Mouse (Mus musculus) hindbrain, embryonic 16.5 days (tissue): ENCODE data around the gene Pitpnc1. TPM values are rescaled to one million over a fixed set of nuclear protein-coding genes. Genes with fewer than 3 reads are reported as not detected.

ENCODE experiments used
- ATAC-seq: fragments of 200-750 bp; cut with Nextera tagmentation; 2 replicates; pipeline ENCODE4 v1.8.0; 2017; ENCODE audit warnings: moderate TSS enrichment, moderate library complexity
- H3K27ac ChIP-seq: fragments of 300-500 bp; sonication (generic); 2 replicates; pipeline ENCODE4 v1.5.1; 2014; ENCODE audit warnings: low read depth, mild to moderate bottlenecking, control low read depth, low read length, moderate library complexity
- H3K27me3 ChIP-seq: fragments of 300-500 bp; sonication (generic); replicated peaks from 2 replicates; pipeline ENCODE4 v1.6.1; 2014; ENCODE audit warnings: low read length; ENCODE audit not compliant: control insufficient read depth, insufficient read depth
- H3K36me3 ChIP-seq: fragments of 300-500 bp; sonication (generic); 2 replicates; pipeline ENCODE4 v1.6.1; 2014; ENCODE audit warnings: mild to moderate bottlenecking, low read length, moderate library complexity, mixed read lengths; ENCODE audit not compliant: control insufficient read depth, insufficient read depth
- H3K4me1 ChIP-seq: fragments of 300-500 bp; sonication (generic); 2 replicates; pipeline ENCODE4 v1.6.1; 2014; ENCODE audit warnings: low read depth, low read length; ENCODE audit not compliant: control insufficient read depth, insufficient read depth
- H3K4me2 ChIP-seq: fragments of 300-500 bp; sonication (generic); 2 replicates; pipeline ENCODE4 v1.6.1; 2014; ENCODE audit warnings: mild to moderate bottlenecking, low read length, control low read depth, moderate library complexity
- H3K4me3 ChIP-seq: fragments of 300-500 bp; sonication (generic); 2 replicates; pipeline ENCODE4 v1.5.1; 2014; ENCODE audit warnings: mild to moderate bottlenecking, low read length, control low read depth, moderate library complexity
- H3K9ac ChIP-seq: fragments of 300-500 bp; sonication (generic); 2 replicates; pipeline ENCODE4 v1.6.1; 2014; ENCODE audit warnings: low read depth, mild to moderate bottlenecking, control low read depth, low read length, moderate library complexity
- H3K9me3 ChIP-seq: fragments of 300-500 bp; sonication (generic); 2 replicates; pipeline ENCODE4 v1.6.1; 2014; ENCODE audit warnings: mild to moderate bottlenecking, low read length, moderate library complexity; ENCODE audit not compliant: control insufficient read depth
- WGBS: fragments of 180-500 bp; shearing (Covaris S2); extraction: QIAGEN DNeasy Blood & Tissue Kit; methylation state at CpG from one replicate; pipeline ENCODE4 v1.1.7; 2014; 5-methylcytosine and 5-hydroxymethylcytosine counted together
- polyA plus RNA-seq: library from polyadenylated mRNA; unstranded; fragments of >200 nt; fragmentation: Nextera tagmentation; extraction: Ambion mirVana; gene quantifications from 2 replicates; pipeline ENCODE4 v1.2.1, GENCODE M21; 2015

The Pitpnc1 gene
- polyA plus RNA-seq, 1 experiment from 2014 or later = 43.0 TPM

DNA sequence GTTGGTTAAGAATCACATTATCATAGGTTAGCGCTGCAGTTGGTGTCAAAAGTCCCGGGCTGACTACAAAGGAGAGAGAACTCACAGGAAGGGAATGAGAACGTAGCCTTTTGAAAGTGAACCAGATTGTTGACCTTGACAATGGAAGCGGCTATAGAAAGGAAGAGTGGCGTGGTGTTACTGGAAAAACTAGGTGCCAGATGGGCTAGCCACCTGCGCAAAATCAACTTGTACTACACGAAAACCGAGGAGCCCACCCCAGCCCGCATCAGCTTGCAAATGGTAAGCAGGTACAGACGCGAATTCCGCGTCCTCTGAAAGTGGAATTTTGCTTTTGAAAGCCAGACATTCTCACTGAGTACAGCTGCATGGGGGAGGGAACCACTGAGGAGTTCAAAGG, 260.7 kb downstream of the Pitpnc1 start:
- WGBS = 83% methylated on average over 13 of the region's 13 CpGs
- Histone ChIP-seq H3K27ac (no peak overlapping the region), H3K4me1 (no peaks in the 10 kb centered on the region), H3K36me3 (no peaks in the 10 kb centered on the region), H3K4me3 (no peak overlapping the region), H3K9me3 (no peaks in the 10 kb centered on the region), H3K4me2 (no peak overlapping the region), H3K27me3 (no peaks in the 10 kb centered on the region), H3K9ac (no peak overlapping the region)
- ATAC-seq = no peak

- no peak for ATAC-seq
- no peaks in the 10 kb centered on the region for H3K36me3 ChIP-seq
- no peak overlapping the region for H3K9ac ChIP-seq
- 89% methylated on average over 11 of the region's 11 CpGs for WGBS
- no peaks in the 10 kb centered on the region for H3K27me3 ChIP-seq
- no peaks in the 10 kb centered on the region for H3K9me3 ChIP-seq
- H3K4me2 ChIP-seq = no peak overlapping the region
- H3K4me3 ChIP-seq = no peak overlapping the region
- H3K27ac ChIP-seq = no peak overlapping the region
- H3K4me1 ChIP-seq = no peaks in the 10 kb centered on the region
These were observed 268.7 kb downstream of the Pitpnc1 start for GRCm38 (mm10) chr11:107201773-107202172.

- Histone ChIP-seq H3K27ac (no peak overlapping the region), H3K4me1 (no peaks in the 10 kb centered on the region), H3K4me3 (no peak overlapping the region), H3K4me2 (no peak overlapping the region), H3K9ac (no peak overlapping the region), H3K27me3 (no peaks in the 10 kb centered on the region), H3K9me3 (no peaks in the 10 kb centered on the region), H3K36me3 (no peaks in the 10 kb centered on the region)
- WGBS = 84% methylated on average over 5 of the region's 5 CpGs
- no peak for ATAC-seq
These were observed 271.2 kb downstream of the Pitpnc1 start for GRCm38 (mm10) chr11:107199281-107199680.

DNA sequence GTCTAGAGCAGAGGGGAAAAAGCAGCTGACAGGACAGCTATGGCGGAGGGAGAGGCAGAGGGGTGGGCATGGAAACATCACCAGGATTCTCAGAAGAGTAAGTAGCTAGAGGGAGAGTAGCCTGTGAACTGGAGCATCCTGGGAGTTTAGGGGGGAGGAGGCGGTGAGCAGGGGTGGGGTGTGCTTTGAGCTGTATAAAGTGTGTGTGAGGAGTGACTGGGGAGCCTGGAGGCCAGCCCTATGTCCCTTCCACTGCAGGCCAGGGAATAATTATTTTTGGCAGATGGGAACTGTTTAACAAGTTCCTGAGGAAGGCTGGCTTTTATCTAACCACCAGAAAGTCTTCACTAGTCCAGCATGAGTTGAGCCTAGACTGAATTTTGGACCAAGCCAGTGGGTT, 275.2 kb downstream of the Pitpnc1 start:
- Histone ChIP-seq H3K27ac (no peak overlapping the region), H3K4me2 (no peak overlapping the region), H3K36me3 (no peaks in the 10 kb centered on the region), H3K9ac (no peak overlapping the region), H3K4me3 (no peak overlapping the region), H3K27me3 (no peaks in the 10 kb centered on the region), H3K4me1 (no peaks in the 10 kb centered on the region), H3K9me3 (no peaks in the 10 kb centered on the region)
- no peak for ATAC-seq
- 57% methylated on average over 2 of the region's 2 CpGs for WGBS

- ATAC-seq = no peak
- H3K9ac ChIP-seq = no peak overlapping the region
- H3K4me1 ChIP-seq = peaks cover 9% of the 10 kb centered on the region
- no peaks in the 10 kb centered on the region for H3K9me3 ChIP-seq
- H3K27ac ChIP-seq = no peak overlapping the region
- H3K4me2 ChIP-seq = no peak overlapping the region
- no peak overlapping the region for H3K4me3 ChIP-seq
- WGBS = 62% methylated on average over 2 of the region's 2 CpGs
- peaks cover under 1% of the 10 kb centered on the region; the same call in 1 of the 2 replicates for H3K36me3 ChIP-seq
- no peaks in the 10 kb centered on the region for H3K27me3 ChIP-seq
These were observed 280.1 kb downstream of the Pitpnc1 start for GRCm38 (mm10) chr11:107190376-107190775.

DNA sequence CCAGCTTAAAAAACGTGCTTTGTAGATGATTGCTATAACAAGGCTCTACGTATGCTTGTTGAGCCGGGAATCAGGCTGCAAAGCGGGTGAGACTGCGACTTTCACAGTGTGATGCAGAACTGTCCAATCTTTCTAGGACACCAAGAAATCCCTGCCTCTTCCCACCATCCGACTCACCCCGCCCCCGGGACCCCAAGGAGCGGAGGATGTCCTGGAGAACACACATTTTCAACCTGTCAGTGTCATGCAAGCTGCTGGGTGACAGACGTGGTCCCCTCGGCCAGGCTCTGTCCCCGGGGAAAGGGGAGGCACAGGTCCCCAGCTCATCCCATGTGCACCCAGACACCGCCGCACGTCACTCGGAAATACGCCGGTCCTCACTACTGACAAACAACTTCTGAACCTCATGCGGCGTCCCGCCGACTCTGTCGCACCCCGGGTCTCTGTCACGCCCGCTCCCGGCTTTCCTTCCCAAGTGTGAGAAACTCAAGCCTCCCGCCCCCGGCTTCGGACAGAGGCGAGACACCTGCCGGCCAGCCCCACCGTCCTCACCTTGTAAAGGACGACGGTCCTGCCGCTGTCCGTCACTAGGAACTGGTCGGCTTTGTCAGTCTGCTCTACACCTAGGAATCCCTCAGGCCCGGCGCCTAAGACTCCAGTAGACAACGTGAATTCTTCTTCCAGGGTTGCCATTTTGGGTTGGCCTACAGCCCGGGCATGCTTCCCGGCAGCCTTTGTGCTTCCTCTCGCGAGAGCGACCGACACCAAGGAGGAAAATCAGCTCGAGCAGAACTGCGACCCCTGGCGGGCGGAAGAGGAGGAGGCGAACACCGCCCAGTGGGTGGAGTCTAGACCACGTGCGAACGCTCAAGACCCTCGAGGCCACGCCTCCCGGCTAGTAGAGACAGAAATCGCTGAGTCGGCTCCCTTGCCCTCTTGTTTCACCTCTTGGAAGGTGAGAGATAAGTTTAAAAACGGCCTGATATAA, 281.6 kb downstream of the Pitpnc1 start, which contains the start of gene Nol11:
Gene Nol11, minus strand, starts transcription at position 817 of the 988 bp plus-strand sequence.
- under 1% methylated on average over 62 of the region's 62 CpGs for WGBS
- peak within 1 kb of the TSS; percentile 85 for H3K27ac ChIP-seq
- H3K9ac ChIP-seq = peak within 1 kb of the TSS; percentile 93
- H3K4me2 ChIP-seq = peak within 1 kb of the TSS; percentile 76
- H3K4me1 ChIP-seq = peaks cover 9% of the 10 kb centered on the region
- H3K9me3 ChIP-seq = no peaks in the 10 kb centered on the region
- no peaks in the 10 kb centered on the region for H3K27me3 ChIP-seq
- H3K4me3 ChIP-seq = peak within 1 kb of the TSS; percentile 95
- ATAC-seq = peak; percentile 97
- H3K36me3 ChIP-seq = peaks cover 8% of the 10 kb centered on the region

DNA sequence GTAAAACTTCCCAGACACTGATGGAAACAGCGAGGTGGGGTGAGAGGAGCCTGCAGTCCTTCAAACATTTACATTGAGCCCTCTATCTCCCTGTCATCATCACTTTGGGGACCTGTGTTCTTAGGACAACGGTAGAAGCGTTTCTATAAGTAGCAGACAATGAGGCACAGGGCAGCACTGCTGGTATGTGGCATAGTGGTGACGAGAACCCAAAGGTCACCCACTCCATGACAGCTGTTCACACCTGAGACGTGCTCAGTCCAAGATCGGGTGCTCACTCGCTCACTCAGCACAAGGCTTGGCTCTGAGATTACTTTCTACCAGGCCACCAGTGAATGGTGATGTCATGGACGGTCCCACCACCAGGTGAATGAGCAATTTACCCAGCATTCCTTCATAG, 286.7 kb downstream of the Pitpnc1 start:
- Histone ChIP-seq H3K4me3 (no peak overlapping the region), H3K9me3 (no peaks in the 10 kb centered on the region), H3K36me3 (peaks cover 29% of the 10 kb centered on the region), H3K27ac (no peak overlapping the region), H3K9ac (no peak overlapping the region), H3K27me3 (no peaks in the 10 kb centered on the region), H3K4me1 (peaks cover 9% of the 10 kb centered on the region), H3K4me2 (no peak overlapping the region)
- no peak for ATAC-seq
- 94% methylated on average over 8 of the region's 8 CpGs for WGBS

- WGBS = 89% methylated on average over 4 of the region's 4 CpGs
- Histone ChIP-seq H3K4me2 (no peak overlapping the region), H3K36me3 (peaks cover 4% of the 10 kb centered on the region; the same call in 1 of the 2 replicates), H3K9me3 (no peaks in the 10 kb centered on the region), H3K4me3 (no peak overlapping the region), H3K27me3 (no peaks in the 10 kb centered on the region), H3K4me1 (no peaks in the 10 kb centered on the region), H3K27ac (no peak overlapping the region), H3K9ac (no peak overlapping the region)
- no peak for ATAC-seq
These were observed 309.3 kb downstream of the Pitpnc1 start for GRCm38 (mm10) chr11:107161215-107161614.

DNA sequence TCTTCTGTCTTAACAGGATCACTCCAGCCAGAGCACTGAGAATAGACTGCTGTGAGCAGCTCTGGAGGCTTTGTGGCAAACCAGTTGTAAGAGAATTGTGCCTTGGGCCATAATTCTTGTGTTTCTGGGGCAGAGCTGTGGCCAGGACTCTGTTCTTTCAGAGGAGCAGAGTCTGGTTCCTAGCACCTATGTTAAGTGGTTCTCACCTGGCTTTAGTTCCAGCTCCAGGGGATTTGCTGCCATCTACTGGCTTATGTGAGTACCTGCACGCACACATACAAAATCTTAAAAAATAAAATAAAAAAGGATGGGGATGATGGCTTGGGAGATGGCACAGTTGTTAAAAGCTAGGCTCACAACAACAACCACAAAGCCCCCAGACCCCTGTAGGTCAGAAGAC, 311.5 kb downstream of the Pitpnc1 start:
- ATAC-seq = no peak
- H3K27me3 ChIP-seq = no peaks in the 10 kb centered on the region
- WGBS = 66% methylated on average over 1 of the region's 1 CpGs

More for the DNA sequence above, 311.5 kb downstream of the Pitpnc1 start:
- Histone ChIP-seq H3K27ac (no peak overlapping the region), H3K4me1 (no peaks in the 10 kb centered on the region), H3K4me2 (no peak overlapping the region), H3K36me3 (0 out of 2 replicates have a peak, but pooled peaks cover 2% of the 10 kb centered on the region), H3K4me3 (no peak overlapping the region), H3K9me3 (no peaks in the 10 kb centered on the region), H3K9ac (no peak overlapping the region)
